Mouse (Mus musculus): ENCODE measurements around the gene B3galt4. TPM values are rescaled to one million over a fixed set of nuclear protein-coding genes. Genes with fewer than 3 reads are reported as not detected.

The B3galt4 gene
- total and polyA plus RNA-seq, 2 experiments from 2014 or later: 10.7 to 12.3 TPM

GRCm38 (mm10) chr17:33920282-33921097 is 30.8 kb downstream of the B3galt4 start:
- peak overlapping the region; percentile 48 for H3K4me3 ChIP-seq (ENCODE audit: low read length)
- H3K4me1 ChIP-seq (ENCODE audit: insufficient read depth, low read length): 0 out of 2 replicates have a peak, but pooled peaks cover 5% of the 10 kb centered on the region
- H3K27me3 ChIP-seq (ENCODE audit: insufficient read depth, low read length): no peaks in the 10 kb centered on the region
- peak overlapping the region; percentile 74 for H3K4me2 ChIP-seq (ENCODE audit: low read depth, low read length)
- TF ChIP-seq CTCF (IDR thresholded peaks at IDR 0.05; ENCODE audit: low read depth): peak; percentile 87
- WGBS: 2% methylated on average over 36 of the region's 36 CpGs
- peak; percentile 86 for DNase-seq (ENCODE audit: low spot score)
- no peaks in the 10 kb centered on the region for H3K9me3 ChIP-seq (ENCODE audit: low read length)
- H3K36me3 ChIP-seq (ENCODE audit: insufficient read depth, low read length): no peaks in the 10 kb centered on the region
- peak; percentile 27; the same call in 1 of the 2 replicates for ATAC-seq
- peak overlapping the region; percentile 52 for H3K9ac ChIP-seq (replicated peaks; ENCODE audit: low read length)
- H3K27ac ChIP-seq: peak overlapping the region; percentile 59

DNA sequence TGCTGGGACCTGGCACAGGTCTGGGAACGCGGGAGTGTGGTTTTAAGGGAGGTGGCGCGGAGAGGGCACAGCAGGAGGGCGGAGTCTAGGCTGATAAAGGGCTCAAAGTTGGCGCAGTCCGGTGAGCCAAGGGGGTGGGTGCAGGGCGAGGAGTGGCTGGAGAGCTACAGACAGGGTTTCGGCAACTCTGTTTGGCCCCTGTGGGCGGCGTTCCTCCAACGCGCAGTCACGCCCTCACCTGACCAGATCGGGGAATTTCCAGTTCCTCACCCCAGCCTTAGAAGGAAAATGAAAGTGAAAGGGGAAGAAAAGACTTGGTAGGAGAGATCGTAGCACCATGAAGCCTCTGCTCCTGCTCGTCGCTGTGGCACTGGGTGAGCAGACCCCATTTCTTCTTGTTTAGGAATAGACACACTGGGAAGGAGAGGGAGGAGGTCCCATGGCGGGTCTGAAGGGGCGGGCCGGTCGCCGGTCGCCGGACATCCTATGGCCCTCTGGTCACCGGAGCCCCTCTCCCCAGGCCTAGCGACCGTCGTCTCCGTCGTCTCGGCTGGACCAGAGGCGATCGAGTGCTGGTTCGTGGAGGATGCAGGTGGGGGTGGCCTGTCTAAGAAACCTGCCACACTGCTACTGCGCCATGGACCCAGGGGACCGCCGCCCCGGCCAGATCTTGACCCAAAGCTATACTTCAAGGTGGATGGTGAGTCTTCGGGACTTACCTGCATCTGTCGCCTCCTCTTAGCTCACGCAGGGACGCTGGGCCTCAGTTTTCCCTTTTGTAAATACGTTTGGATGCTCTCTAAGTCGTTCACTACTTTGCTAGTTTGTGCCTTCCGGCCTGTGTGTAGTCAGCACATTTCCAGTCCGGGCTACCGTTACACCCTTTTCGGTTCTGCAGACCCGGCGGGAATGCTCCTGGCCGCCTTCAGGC is 31.7 kb downstream of the B3galt4 start:
- Histone ChIP-seq H3K9ac (replicated peaks; ENCODE audit: low read length) (peak overlapping the region; percentile 52), H3K36me3 (ENCODE audit: insufficient read depth, low read length) (peaks cover 2% of the 10 kb centered on the region; the same call in 1 of the 2 replicates), H3K4me2 (ENCODE audit: low read depth, low read length) (peak overlapping the region; percentile 74), H3K27me3 (ENCODE audit: insufficient read depth, low read length) (no peaks in the 10 kb centered on the region), H3K4me3 (ENCODE audit: low read length) (peak overlapping the region; percentile 48), H3K9me3 (ENCODE audit: low read length) (no peaks in the 10 kb centered on the region), H3K4me1 (ENCODE audit: insufficient read depth, low read length) (0 out of 2 replicates have a peak, but pooled peaks cover 5% of the 10 kb centered on the region), H3K27ac (peak overlapping the region; percentile 59)
- 3% methylated on average over 52 of the region's 52 CpGs for WGBS
- peak; percentile 47 for TF ChIP-seq CTCF (IDR thresholded peaks at IDR 0.05; ENCODE audit: low read depth)
- ATAC-seq (no peak), DNase-seq (ENCODE audit: low spot score) (peak; percentile 51)

- TF ChIP-seq CTCF (IDR thresholded peaks at IDR 0.05; ENCODE audit: low read depth): no peak
- Histone ChIP-seq H3K9me3 (ENCODE audit: low read length) (no peaks in the 10 kb centered on the region), H3K4me3 (ENCODE audit: low read length) (peak overlapping the region; percentile 48; the same call in 1 of the 2 replicates), H3K27me3 (ENCODE audit: insufficient read depth, low read length) (no peaks in the 10 kb centered on the region), H3K9ac (replicated peaks; ENCODE audit: low read length) (no peak overlapping the region), H3K4me1 (ENCODE audit: insufficient read depth, low read length) (0 out of 2 replicates have a peak, but pooled peaks cover 5% of the 10 kb centered on the region), H3K36me3 (ENCODE audit: insufficient read depth, low read length) (peaks cover 11% of the 10 kb centered on the region; the same call in 1 of the 2 replicates), H3K4me2 (ENCODE audit: low read depth, low read length) (peak overlapping the region; percentile 74), H3K27ac (no peak overlapping the region)
- 62% methylated on average over 37 of the region's 37 CpGs for WGBS
- DNase-seq (ENCODE audit: low spot score) (no peak), ATAC-seq (no peak)
Measured at GRCm38 (mm10) chr17:33918293-33919203, 32.7 kb downstream of the B3galt4 start.

DNA sequence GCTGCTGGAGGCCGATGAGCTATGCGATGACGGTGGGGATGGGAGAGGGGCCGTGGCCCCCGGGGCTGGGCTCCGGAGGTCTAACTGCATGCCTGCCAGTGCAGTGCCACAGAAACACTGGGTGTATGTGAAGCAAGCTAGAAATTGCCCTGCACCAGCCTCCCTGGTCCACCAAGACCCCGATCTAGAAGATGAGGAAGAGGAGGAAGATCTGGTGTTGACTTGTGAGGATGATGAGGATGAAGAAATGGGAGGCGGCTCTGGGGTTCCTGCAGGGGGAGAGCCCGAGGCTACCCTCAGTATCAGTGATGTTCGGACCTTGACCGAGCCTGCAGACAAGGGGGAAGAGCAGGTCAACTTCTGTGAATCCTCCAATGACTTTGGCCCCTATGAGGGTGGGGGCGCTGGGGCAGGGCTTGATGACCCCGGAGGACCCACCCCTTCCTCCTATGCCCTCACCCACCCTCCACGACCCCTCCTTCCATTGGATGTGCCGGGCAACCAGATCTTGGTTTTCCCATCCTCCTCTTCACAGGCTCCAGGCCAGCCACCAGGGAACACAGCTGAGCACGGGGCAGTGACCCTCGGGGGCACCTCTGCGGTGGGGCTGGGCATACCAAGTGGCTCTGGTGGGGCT is 33.5 kb downstream of the B3galt4 start:
- H3K4me1 ChIP-seq (ENCODE audit: insufficient read depth, low read length): 0 out of 2 replicates have a peak, but pooled peaks cover 5% of the 10 kb centered on the region
- no peak overlapping the region for H3K4me3 ChIP-seq (ENCODE audit: low read length)
- ATAC-seq (no peak), DNase-seq (ENCODE audit: low spot score) (no peak)
- WGBS: 83% methylated on average over 18 of the region's 18 CpGs
- H3K36me3 ChIP-seq (ENCODE audit: insufficient read depth, low read length): peaks cover 16% of the 10 kb centered on the region; the same call in 1 of the 2 replicates
- no peak overlapping the region for H3K4me2 ChIP-seq (ENCODE audit: low read depth, low read length)
- H3K27ac ChIP-seq: no peak overlapping the region
- no peak for TF ChIP-seq CTCF (IDR thresholded peaks at IDR 0.05; ENCODE audit: low read depth)
- no peaks in the 10 kb centered on the region for H3K9me3 ChIP-seq (ENCODE audit: low read length)
- H3K27me3 ChIP-seq (ENCODE audit: insufficient read depth, low read length): no peaks in the 10 kb centered on the region
- H3K9ac ChIP-seq (replicated peaks; ENCODE audit: low read length): no peak overlapping the region

GRCm38 (mm10) chr17:33916847-33917655 is 34.2 kb downstream of the B3galt4 start:
- no peak overlapping the region for H3K27ac ChIP-seq
- H3K27me3 ChIP-seq (ENCODE audit: insufficient read depth, low read length): no peaks in the 10 kb centered on the region
- 0 out of 2 replicates have a peak, but pooled peaks cover 5% of the 10 kb centered on the region for H3K4me1 ChIP-seq (ENCODE audit: insufficient read depth, low read length)
- DNase-seq (ENCODE audit: low spot score) (no peak), ATAC-seq (no peak)
- H3K4me3 ChIP-seq (ENCODE audit: low read length): peak overlapping the region; percentile 58
- no peaks in the 10 kb centered on the region for H3K9me3 ChIP-seq (ENCODE audit: low read length)
- TF ChIP-seq CTCF (IDR thresholded peaks at IDR 0.05; ENCODE audit: low read depth): no peak
- peaks cover 21% of the 10 kb centered on the region for H3K36me3 ChIP-seq (ENCODE audit: insufficient read depth, low read length)
- peak overlapping the region; percentile 76 for H3K4me2 ChIP-seq (ENCODE audit: low read depth, low read length)
- 69% methylated on average over 31 of the region's 31 CpGs for WGBS
- no peak overlapping the region for H3K9ac ChIP-seq (replicated peaks; ENCODE audit: low read length)
